Mouse (Mus musculus) midbrain, embryonic 16.5 days (tissue): ENCODE measurements around the gene Nfatc2. TPM values are rescaled to one million over a fixed set of nuclear protein-coding genes. Genes with fewer than 3 reads are reported as not detected.
A peak's percentile ranks its signal among the peaks of the same experiment; 100 is the strongest.

Source experiments
- ATAC-seq: fragments of 200-750 bp; cut with Nextera tagmentation; 2 replicates; pipeline ENCODE4 v1.8.0; 2017; ENCODE audit warnings: moderate TSS enrichment
- H3K27ac ChIP-seq: fragments of 300-500 bp; sonication (generic); 2 replicates; pipeline ENCODE4 v1.5.1; 2014; ENCODE audit warnings: mild to moderate bottlenecking, low read length, mixed read lengths
- H3K27me3 ChIP-seq: fragments of 300-500 bp; sonication (generic); 2 replicates; pipeline ENCODE4 v1.6.1; 2014; ENCODE audit warnings: low read depth, low read length, mixed read lengths; ENCODE audit not compliant: control insufficient read depth, insufficient read depth
- H3K36me3 ChIP-seq: fragments of 300-500 bp; sonication (generic); 2 replicates; pipeline ENCODE4 v1.6.1; 2014; ENCODE audit warnings: mild to moderate bottlenecking, low read length, moderate library complexity, mixed read lengths; ENCODE audit not compliant: control insufficient read depth, insufficient read depth
- H3K4me1 ChIP-seq: fragments of 300-500 bp; sonication (generic); 2 replicates; pipeline ENCODE4 v1.6.1; 2014; ENCODE audit warnings: mild to moderate bottlenecking, low read length, mixed read lengths; ENCODE audit not compliant: control insufficient read depth, insufficient read depth
- H3K4me2 ChIP-seq: fragments of 300-500 bp; sonication (generic); 2 replicates; pipeline ENCODE4 v1.6.1; 2014; ENCODE audit warnings: mild to moderate bottlenecking, low read length, mixed read lengths
- H3K4me3 ChIP-seq: fragments of 300-500 bp; sonication (generic); 2 replicates; pipeline ENCODE4 v1.5.1; 2014; ENCODE audit warnings: low read depth, mild to moderate bottlenecking, low read length, moderate library complexity, mixed read lengths
- H3K9ac ChIP-seq: fragments of 300-500 bp; sonication (generic); 2 replicates; pipeline ENCODE4 v1.6.1; 2014; ENCODE audit warnings: low read depth, low read length, mixed read lengths
- H3K9me3 ChIP-seq: fragments of 300-500 bp; sonication (generic); replicated peaks from 2 replicates; pipeline ENCODE4 v1.6.1; 2014; ENCODE audit warnings: mild to moderate bottlenecking, low read length, mixed read lengths; ENCODE audit not compliant: control insufficient read depth, poor library complexity, severe bottlenecking
- WGBS: fragments of 180-500 bp; shearing (Covaris S2); extraction: QIAGEN DNeasy Blood & Tissue Kit; methylation state at CpG from one replicate; pipeline ENCODE4 v1.1.7; 2014; 5-methylcytosine and 5-hydroxymethylcytosine counted together
- polyA plus RNA-seq: library from polyadenylated mRNA; unstranded; fragments of >200 nt; fragmentation: Nextera tagmentation; extraction: Ambion mirVana; gene quantifications from 2 replicates; pipeline ENCODE4 v1.2.1, GENCODE M21; 2015

Nfatc2 gene
- polyA plus RNA-seq, 1 experiment from 2014 or later: 4.5 TPM

DNA sequence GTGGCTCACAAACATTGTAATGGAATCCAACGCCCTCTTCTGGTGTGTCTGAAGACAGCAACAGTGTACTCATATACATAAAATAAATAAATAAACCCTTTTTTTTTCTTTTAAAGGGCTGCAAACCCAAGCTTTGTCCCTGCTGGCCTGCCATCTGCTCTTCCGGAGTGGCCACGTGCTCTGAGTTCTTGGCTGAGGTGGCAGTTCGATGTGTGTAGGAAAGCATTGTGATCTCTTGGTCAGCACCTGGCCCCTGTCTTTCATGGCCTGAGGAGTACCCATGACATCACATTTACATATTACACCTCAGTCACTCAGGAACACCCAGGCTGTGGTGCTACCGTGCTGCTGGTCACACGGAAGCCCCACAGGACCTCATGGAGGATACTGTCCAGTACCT lies 31.1 kb upstream of the Nfatc2 start:
- Histone ChIP-seq H3K4me1 (no peaks in the 10 kb centered on the region), H3K27ac (no peak overlapping the region), H3K27me3 (no peaks in the 10 kb centered on the region), H3K9me3 (no peaks in the 10 kb centered on the region), H3K4me3 (no peak overlapping the region), H3K9ac (no peak overlapping the region), H3K4me2 (no peak overlapping the region), H3K36me3 (peaks cover 22% of the 10 kb centered on the region)
- WGBS: 89% methylated on average over 6 of the region's 6 CpGs
- ATAC-seq: no peak

DNA sequence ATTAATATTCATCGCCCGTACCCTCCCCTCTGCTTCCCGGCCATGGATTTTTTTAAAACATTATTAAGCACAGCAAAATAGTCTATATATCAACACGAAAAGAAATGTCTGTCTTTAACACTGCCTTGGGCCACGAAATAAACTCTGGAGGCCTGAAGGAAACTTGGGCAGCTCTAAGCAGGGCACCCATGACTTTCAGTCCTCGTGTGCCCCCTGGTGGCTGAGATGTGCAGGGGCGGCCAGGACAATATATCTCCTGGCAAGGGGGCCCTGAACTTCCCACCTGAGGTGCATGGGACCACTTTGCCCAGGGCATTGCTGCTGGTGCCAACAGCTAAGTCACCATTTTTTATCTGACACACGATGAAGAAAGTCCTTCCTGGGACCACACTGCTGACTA lies 27.3 kb upstream of the Nfatc2 start:
- H3K4me1 ChIP-seq: peaks cover 3% of the 10 kb centered on the region
- H3K4me3 ChIP-seq: no peak overlapping the region
- H3K27ac ChIP-seq: no peak overlapping the region
- H3K36me3 ChIP-seq: peaks cover 5% of the 10 kb centered on the region; the same call in 1 of the 2 replicates
- no peak for ATAC-seq
- H3K9ac ChIP-seq: no peak overlapping the region
- WGBS: 22% methylated on average over 8 of the region's 8 CpGs
- no peak overlapping the region for H3K4me2 ChIP-seq
- no peaks in the 10 kb centered on the region for H3K9me3 ChIP-seq
- H3K27me3 ChIP-seq: no peaks in the 10 kb centered on the region

DNA sequence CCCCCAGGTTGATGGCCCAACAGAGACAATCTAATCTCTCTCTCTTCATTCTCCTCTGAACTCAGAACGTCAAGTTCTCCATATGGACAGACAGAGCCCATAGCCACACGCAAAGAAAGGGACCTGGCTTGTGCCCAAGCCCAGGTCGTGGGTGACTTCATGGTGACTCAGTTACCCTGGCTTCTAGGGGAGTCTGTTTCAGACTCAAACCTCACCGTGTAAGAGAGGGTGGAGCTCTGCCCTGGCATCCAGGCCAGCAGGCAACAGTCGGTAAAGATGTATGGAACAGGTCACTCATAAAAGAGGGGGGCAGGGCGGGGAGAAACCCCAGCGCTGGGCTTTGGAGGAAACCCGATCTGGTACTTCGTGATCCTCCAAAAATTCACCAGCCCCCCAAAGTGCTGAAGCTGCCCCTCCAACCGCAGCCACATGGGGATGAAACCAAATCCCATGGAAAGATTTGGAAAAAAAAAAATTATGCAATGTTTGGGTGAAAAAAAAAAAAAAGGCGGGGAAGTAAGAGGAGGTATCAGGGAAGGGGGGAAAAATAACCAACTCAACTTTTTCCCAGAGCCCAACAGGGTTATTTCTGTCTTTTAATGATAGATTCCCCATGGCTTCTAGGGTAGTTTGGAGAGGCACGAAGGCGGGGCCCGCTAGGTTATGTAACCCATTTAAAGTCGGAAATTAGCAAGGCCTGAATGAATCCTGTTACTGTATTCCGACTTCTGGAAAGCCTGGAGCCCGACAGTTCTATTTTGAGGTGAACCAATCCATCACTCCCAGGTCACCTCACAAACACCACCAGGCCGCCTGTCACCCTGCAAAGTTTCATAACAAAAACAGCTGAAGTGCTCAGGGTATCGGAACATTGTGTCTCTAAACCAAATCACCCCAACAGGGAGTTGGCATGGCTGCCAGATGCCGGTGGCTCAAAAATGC lies 26.6 kb upstream of the Nfatc2 start:
- no peak for ATAC-seq
- no peaks in the 10 kb centered on the region for H3K27me3 ChIP-seq
- WGBS: 67% methylated on average over 20 of the region's 20 CpGs

DNA sequence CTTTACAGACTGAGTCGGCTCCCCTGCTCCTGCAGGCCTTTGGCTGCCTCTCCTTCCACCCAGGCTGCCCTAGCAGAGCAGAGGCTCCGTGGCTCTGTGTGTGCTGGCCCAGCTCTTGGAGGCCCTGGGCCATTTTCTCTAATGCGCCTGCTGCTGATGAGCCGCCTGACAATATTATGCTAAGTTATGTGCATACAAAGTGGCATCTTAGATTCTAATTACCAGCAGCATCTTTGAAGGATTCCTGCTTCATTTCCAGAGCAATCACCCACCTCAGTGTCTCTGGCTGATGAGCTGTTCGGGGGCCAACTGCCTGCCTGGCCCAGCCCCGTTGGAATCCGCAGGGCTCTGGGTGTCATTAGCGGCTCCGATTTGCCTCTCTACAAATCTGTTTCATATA lies 24.9 kb upstream of the Nfatc2 start:
- WGBS: 16% methylated on average over 9 of the region's 9 CpGs

More for the DNA sequence above, 26.6 kb upstream of the Nfatc2 start:
- Histone ChIP-seq H3K27ac (no peak overlapping the region), H3K4me2 (no peak overlapping the region), H3K9ac (no peak overlapping the region), H3K4me1 (peaks cover 3% of the 10 kb centered on the region), H3K36me3 (peaks cover 2% of the 10 kb centered on the region; the same call in 1 of the 2 replicates), H3K4me3 (no peak overlapping the region), H3K9me3 (no peaks in the 10 kb centered on the region)

DNA sequence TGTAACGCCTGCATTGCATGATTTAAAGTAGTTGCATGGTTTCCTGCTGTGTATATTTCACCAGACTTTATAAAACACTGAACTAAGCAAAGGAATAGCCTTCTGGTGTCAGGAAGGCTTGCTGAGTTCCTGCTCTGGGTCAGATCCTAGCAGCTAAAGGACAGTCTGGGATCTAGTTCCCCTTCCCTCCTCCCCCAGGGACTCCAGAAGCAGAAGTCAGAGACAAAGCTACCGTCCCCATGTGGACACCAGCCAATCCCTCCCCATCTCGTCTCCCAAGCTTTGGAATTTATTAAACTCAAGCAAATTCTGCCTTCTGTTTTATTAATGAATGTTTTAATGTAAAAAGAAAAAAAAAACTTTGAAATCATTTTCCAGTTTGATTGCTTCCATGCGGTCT lies 23.6 kb upstream of the Nfatc2 start:
- Histone ChIP-seq H3K9ac (no peak overlapping the region), H3K27ac (peak overlapping the region; percentile 15), H3K4me1 (peaks cover 3% of the 10 kb centered on the region), H3K4me3 (no peak overlapping the region), H3K9me3 (no peaks in the 10 kb centered on the region), H3K4me2 (no peak overlapping the region), H3K36me3 (no peaks in the 10 kb centered on the region), H3K27me3 (no peaks in the 10 kb centered on the region)
- 61% methylated on average over 4 of the region's 4 CpGs for WGBS
- ATAC-seq: no peak

More for the DNA sequence above, 24.9 kb upstream of the Nfatc2 start:
- Histone ChIP-seq H3K27me3 (no peaks in the 10 kb centered on the region), H3K4me3 (no peak overlapping the region), H3K9me3 (no peaks in the 10 kb centered on the region), H3K36me3 (no peaks in the 10 kb centered on the region), H3K9ac (no peak overlapping the region; the same call in 1 of the 2 replicates), H3K4me1 (peaks cover 3% of the 10 kb centered on the region), H3K27ac (peak overlapping the region; percentile 73), H3K4me2 (no peak overlapping the region)
- peak; percentile 78 for ATAC-seq

DNA sequence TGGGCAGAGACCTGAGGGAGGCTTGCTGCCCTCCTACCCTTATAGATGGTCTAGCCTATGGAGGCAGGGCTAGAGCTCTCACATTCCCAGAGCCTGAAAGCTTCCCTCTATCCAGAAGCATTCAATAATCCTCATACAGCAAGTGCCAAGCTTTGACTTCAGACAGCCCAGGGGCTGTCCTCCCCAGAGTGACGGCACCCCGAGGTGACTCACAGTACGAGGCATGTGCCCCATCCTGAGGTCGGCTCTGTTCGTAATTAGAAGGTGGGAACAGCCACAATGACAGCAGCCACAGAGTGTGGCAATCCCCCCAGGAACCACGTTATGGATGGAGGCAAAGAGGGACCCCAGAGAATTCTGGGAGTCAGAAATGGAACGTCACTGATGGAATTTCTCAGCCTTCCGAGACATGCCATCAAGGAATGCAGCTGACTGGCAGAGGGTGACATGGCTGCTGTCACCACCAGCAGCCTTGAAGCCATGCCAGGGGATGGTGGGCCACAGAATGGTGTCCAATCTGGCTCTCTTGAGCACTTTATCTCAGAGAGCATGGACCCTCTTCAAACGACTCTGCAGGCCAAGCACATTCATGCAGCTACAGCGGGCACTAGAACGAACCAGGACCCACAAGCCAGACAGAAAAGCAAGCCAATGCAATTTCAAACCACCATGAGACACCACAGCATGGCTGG lies 19.8 kb upstream of the Nfatc2 start:
- 84% methylated on average over 11 of the region's 11 CpGs for WGBS
- no peaks in the 10 kb centered on the region for H3K9me3 ChIP-seq
- no peaks in the 10 kb centered on the region for H3K27me3 ChIP-seq
- no peak overlapping the region for H3K4me2 ChIP-seq
- ATAC-seq: no peak
- H3K27ac ChIP-seq: no peak overlapping the region
- no peaks in the 10 kb centered on the region; the same call in 1 of the 2 replicates for H3K4me1 ChIP-seq
- H3K36me3 ChIP-seq: no peaks in the 10 kb centered on the region
- H3K4me3 ChIP-seq: no peak overlapping the region
- no peak overlapping the region for H3K9ac ChIP-seq

DNA sequence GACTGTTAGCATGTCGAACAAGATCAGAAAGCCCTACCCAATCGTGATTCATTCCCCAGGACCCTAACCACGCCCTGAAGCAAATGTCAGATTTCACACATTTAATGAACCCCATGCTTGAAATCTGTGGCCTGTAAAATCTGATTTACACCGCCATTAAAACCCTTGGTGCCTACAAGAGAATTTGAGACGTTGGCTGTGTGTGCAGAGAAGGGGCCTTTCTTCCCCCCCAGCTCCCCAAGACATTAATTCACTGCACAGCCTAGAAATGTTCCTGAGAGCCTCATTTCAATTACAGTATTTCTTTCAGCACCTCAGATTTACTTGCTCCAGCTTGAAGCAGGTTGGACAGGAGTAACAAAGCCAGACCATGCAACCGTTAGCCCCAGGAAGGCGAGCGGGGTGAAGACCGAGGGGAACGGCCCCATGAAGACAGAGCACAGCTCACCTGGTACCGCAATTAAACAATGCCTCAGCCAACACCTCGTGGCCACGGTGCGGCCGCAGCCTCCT lies 16.8 kb upstream of the Nfatc2 start:
- no peak overlapping the region for H3K4me3 ChIP-seq
- H3K27ac ChIP-seq: peak overlapping the region; percentile 6; the same call in 1 of the 2 replicates
- H3K9ac ChIP-seq: no peak overlapping the region
- no peaks in the 10 kb centered on the region for H3K9me3 ChIP-seq
- no peak for ATAC-seq
- no peaks in the 10 kb centered on the region for H3K4me1 ChIP-seq
- H3K36me3 ChIP-seq: no peaks in the 10 kb centered on the region
- H3K27me3 ChIP-seq: no peaks in the 10 kb centered on the region
- no peak overlapping the region for H3K4me2 ChIP-seq
- 75% methylated on average over 15 of the region's 15 CpGs for WGBS

DNA sequence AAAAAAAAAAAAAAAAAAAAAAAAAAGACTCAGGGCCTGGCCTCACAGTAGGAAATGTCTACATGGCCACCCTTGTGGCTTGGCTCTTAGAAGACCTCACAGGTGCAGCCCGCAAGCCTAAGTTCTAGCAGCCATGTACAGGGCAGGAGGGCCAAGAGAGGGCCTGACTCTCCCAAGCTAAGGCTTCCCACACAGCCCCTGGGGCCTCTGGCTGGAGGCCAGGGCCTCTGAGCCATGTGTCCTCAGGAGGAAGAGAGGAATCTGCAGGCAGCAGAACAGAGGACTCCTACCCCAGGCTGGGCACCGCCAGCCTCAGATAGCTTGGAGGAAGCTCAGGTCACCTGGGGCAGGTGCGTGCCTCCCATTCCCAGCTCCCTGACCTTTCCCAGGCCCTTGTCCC lies 13.7 kb upstream of the Nfatc2 start:
- Histone ChIP-seq H3K27ac (no peak overlapping the region), H3K9ac (no peak overlapping the region), H3K4me3 (no peak overlapping the region), H3K4me1 (no peaks in the 10 kb centered on the region), H3K9me3 (no peaks in the 10 kb centered on the region), H3K36me3 (no peaks in the 10 kb centered on the region), H3K4me2 (no peak overlapping the region), H3K27me3 (no peaks in the 10 kb centered on the region)
- no peak for ATAC-seq
- WGBS: 84% methylated on average over 3 of the region's 3 CpGs
